Mouse (Mus musculus) MEL (cell line): Measurements from ENCODE around the gene Tst. TPM values are rescaled to one million over a fixed set of nuclear protein-coding genes. Genes with fewer than 3 reads are reported as not detected.

Experiments used
- DNase-seq: peaks from one replicate; pipeline ENCODE4 v3.0.0; 2011; ENCODE audit warnings: low read depth, low spot score
- H3K27ac ChIP-seq: 2 replicates; pipeline ENCODE4 v1.5.1; 2012; ENCODE audit warnings: low read depth, mild to moderate bottlenecking, control low read depth, low read length, moderate library complexity; ENCODE audit not compliant: control insufficient read depth
- H3K27me3 ChIP-seq, 2 experiments: fragments of 150-350 bp in 1 of 2; sonication (generic) in 1 of 2; 2 replicates each; pipeline ENCODE4 v1.6.1; 2012; ENCODE audit warnings: low read length in 2 of 2, mild to moderate bottlenecking in 2 of 2, improper control_type of control experiment in 1 of 2, moderate library complexity in 1 of 2; ENCODE audit not compliant: insufficient read depth in 2 of 2, control insufficient read depth in 1 of 2
- H3K36me3 ChIP-seq, 2 experiments: 2 replicates each; pipeline ENCODE4 v1.6.1; 2012 to 2014; ENCODE audit warnings: low read length in 2 of 2, improper control_type of control experiment in 1 of 2, inconsistent platforms in 1 of 2, mild to moderate bottlenecking in 1 of 2; ENCODE audit not compliant: insufficient read depth in 2 of 2, control insufficient read depth in 1 of 2
- H3K4me1 ChIP-seq, 2 experiments: fragments of 150-350 bp in 1 of 2; sonication (generic) in 1 of 2; 2 replicates each; pipeline ENCODE4 v1.6.1; 2012; ENCODE audit warnings: low read length in 2 of 2, improper control_type of control experiment in 1 of 2, mild to moderate bottlenecking in 1 of 2; ENCODE audit not compliant: insufficient read depth in 2 of 2, control insufficient read depth in 1 of 2
- H3K4me3 ChIP-seq, 2 experiments: fragments of 150-350 bp in 1 of 2; sonication (generic) in 1 of 2; 2 replicates each; pipeline ENCODE4 v1.5.1; 2012; ENCODE audit warnings: low read depth in 2 of 2, low read length in 2 of 2, mild to moderate bottlenecking in 2 of 2, moderate library complexity in 2 of 2, control low read depth in 1 of 2, improper control_type of control experiment in 1 of 2; ENCODE audit not compliant: control insufficient read depth in 1 of 2, insufficient read depth in 1 of 2
- H3K79me2 ChIP-seq: 2 replicates; pipeline ENCODE4 v1.6.1; 2012; ENCODE audit warnings: mild to moderate bottlenecking, low read length, moderate library complexity; ENCODE audit not compliant: control insufficient read depth, poor library complexity, insufficient read depth
- H3K9ac ChIP-seq: 2 replicates; pipeline ENCODE4 v1.6.1; 2012; ENCODE audit warnings: low read depth, mild to moderate bottlenecking, control low read depth, low read length, moderate library complexity; ENCODE audit not compliant: control insufficient read depth, poor library complexity, severe bottlenecking
- H3K9me3 ChIP-seq: fragments of 150-350 bp; sonication (generic); replicated peaks from 2 replicates; pipeline ENCODE4 v1.6.1; 2012; ENCODE audit warnings: mild to moderate bottlenecking, low read length, improper control_type of control experiment, moderate library complexity; ENCODE audit not compliant: insufficient read depth
- CTCF ChIP-seq, 3 experiments: IDR thresholded peaks in 2 of 3; conservative IDR thresholded peaks in 1 of 3; 2 replicates each; pipeline ENCODE4 v1.5.1; 2011 to 2012; ENCODE audit warnings: low read length in 3 of 3, low read depth in 2 of 3, mild to moderate bottlenecking in 2 of 3, improper control_type of control experiment in 1 of 3, inconsistent platforms in 1 of 3, mixed read lengths in 1 of 3, moderate library complexity in 1 of 3; ENCODE audit not compliant: control insufficient read depth in 1 of 3, insufficient read depth in 1 of 3, poor library complexity in 1 of 3, severe bottlenecking in 1 of 3
- ETS1 ChIP-seq: IDR thresholded peaks from 2 replicates; pipeline ENCODE4 v1.6.1; 2012; ENCODE audit warnings: low read depth, mild to moderate bottlenecking, inconsistent platforms, low read length, improper control_type of control experiment, moderate library complexity
- GABPA ChIP-seq: IDR thresholded peaks from 2 replicates; pipeline ENCODE4 v1.6.1; 2012; ENCODE audit warnings: low read depth, mild to moderate bottlenecking, inconsistent platforms, low read length, improper control_type of control experiment, moderate library complexity
- GATA1 ChIP-seq: IDR thresholded peaks from 2 replicates; pipeline ENCODE4 v1.6.1; 2011; ENCODE audit warnings: low read depth, low read length, improper control_type of control experiment
- JUND ChIP-seq: IDR thresholded peaks from 2 replicates; pipeline ENCODE4 v1.6.1; 2011; ENCODE audit warnings: low read depth, mild to moderate bottlenecking, improper control_type of control experiment, low read length
- MAX ChIP-seq: IDR thresholded peaks from 2 replicates; pipeline ENCODE4 v1.6.1; 2011; ENCODE audit warnings: low read length, improper control_type of control experiment
- MXI1 ChIP-seq: IDR thresholded peaks from 2 replicates; pipeline ENCODE4 v1.6.1; 2011; ENCODE audit warnings: mild to moderate bottlenecking, low read depth, low read length, improper control_type of control experiment
- MYC ChIP-seq: IDR thresholded peaks from 2 replicates; pipeline ENCODE4 v1.6.1; 2011; ENCODE audit warnings: low read depth, mild to moderate bottlenecking, low read length, improper control_type of control experiment, moderate library complexity
- NELFE ChIP-seq: IDR thresholded peaks from 2 replicates; pipeline ENCODE4 v1.6.1; 2011; ENCODE audit warnings: low read depth, low read length, improper control_type of control experiment
- POLR2AphosphoS5 ChIP-seq: IDR thresholded peaks from 2 replicates; pipeline ENCODE4 v1.6.1; 2012; ENCODE audit warnings: low read depth, borderline replicate concordance, mild to moderate bottlenecking, inconsistent platforms, low read length, moderate library complexity, mixed read lengths
- RAD21 ChIP-seq: IDR thresholded peaks from 2 replicates; pipeline ENCODE4 v1.6.1; 2011; ENCODE audit warnings: mild to moderate bottlenecking, low read depth, low read length, improper control_type of control experiment
- RCOR1 ChIP-seq: IDR thresholded peaks from 2 replicates; pipeline ENCODE4 v1.6.1; 2012; ENCODE audit warnings: low read depth, mild to moderate bottlenecking, inconsistent platforms, low read length, improper control_type of control experiment
- SMC3 ChIP-seq: IDR thresholded peaks from 2 replicates; pipeline ENCODE4 v1.6.1; 2011; ENCODE audit warnings: low read depth, low read length, improper control_type of control experiment
- TAL1 ChIP-seq: IDR thresholded peaks from 2 replicates; pipeline ENCODE4 v1.6.1; 2012; ENCODE audit warnings: mild to moderate bottlenecking, inconsistent platforms, low read length, moderate library complexity, mixed read lengths
- TCF12 ChIP-seq: IDR thresholded peaks from 2 replicates; pipeline ENCODE4 v1.6.1; 2014; ENCODE audit warnings: low read depth, mild to moderate bottlenecking, inconsistent platforms, low read length, improper control_type of control experiment, moderate library complexity
- USF1 ChIP-seq: IDR thresholded peaks from 2 replicates; pipeline ENCODE4 v1.6.1; 2014; ENCODE audit warnings: low read depth, mild to moderate bottlenecking, inconsistent platforms, low read length, improper control_type of control experiment, moderate library complexity
- polyA plus RNA-seq, 2 experiments: library from polyadenylated mRNA; stranded (reverse) in 1 of 2; unstranded in 1 of 2; fragments of >175 nt in 1 of 2; fragments of >200 nt in 1 of 2; gene quantifications; 2 replicates each; pipeline versions ENCODE4 v1.2.1 to v1.2.4; 2012; ENCODE audit warnings: low replicate concordance in 2 of 2, low read depth in 1 of 2; ENCODE audit not compliant: insufficient read length in 2 of 2, insufficient read depth in 1 of 2, missing spikeins in 1 of 2
- total RNA-seq: library from RNA; depleted of rRNA; stranded (reverse); fragments of 300-350 nt; gene quantifications from 2 replicates; pipeline ENCODE4 v1.2.3, GENCODE M21; 2012

Gene Tst
- total and polyA plus RNA-seq, 3 experiments = 29.5 to 34.8 TPM; not detected in 1

- H3K4me1 ChIP-seq = peaks cover 13 to 21% of the 10 kb centered on the region in 2 experiments
- peak in 1 of 3 experiments; percentile 44; a peak in 2 of 6 replicates for TF ChIP-seq CTCF (IDR thresholded peaks at IDR 0.05 in 2 of 3, conservative IDR thresholded peaks at IDR 0.05 in 1 of 3; ENCODE audit: control insufficient read depth in 1 of 3, insufficient read depth in 1 of 3, low read depth in 2 of 3, low read length in 3 of 3, poor library complexity in 1 of 3, severe bottlenecking in 1 of 3)
- TF ChIP-seq GATA1 = no peak
- TF ChIP-seq ETS1 = peak; percentile 74
- TF ChIP-seq POLR2AphosphoS5 = no peak
- TF ChIP-seq MXI1 = 0 out of 2 replicates have a peak, but pooled peaks have one; percentile 28
- no peak for TF ChIP-seq NELFE
- no peaks in the 10 kb centered on the region for H3K9me3 ChIP-seq
- H3K27ac ChIP-seq = no peak overlapping the region; the same call in 1 of the 2 replicates
- H3K4me3 ChIP-seq = peak overlapping the region; percentile 41 to 48; a peak in 3 of 4 replicates
- no peaks in the 10 kb centered on the region for H3K79me2 ChIP-seq
- no peaks in the 10 kb centered on the region for H3K27me3 ChIP-seq
- peak overlapping the region; percentile 33 for H3K9ac ChIP-seq
- H3K36me3 ChIP-seq = peaks cover 0 to 7% of the 10 kb centered on the region in 2 experiments; a peak in 2 of 4 replicates
- peak; percentile 82 for DNase-seq
Measured at GRCm38 (mm10) chr15:78436380-78437192, 30.9 kb upstream of the Tst start.

DNA sequence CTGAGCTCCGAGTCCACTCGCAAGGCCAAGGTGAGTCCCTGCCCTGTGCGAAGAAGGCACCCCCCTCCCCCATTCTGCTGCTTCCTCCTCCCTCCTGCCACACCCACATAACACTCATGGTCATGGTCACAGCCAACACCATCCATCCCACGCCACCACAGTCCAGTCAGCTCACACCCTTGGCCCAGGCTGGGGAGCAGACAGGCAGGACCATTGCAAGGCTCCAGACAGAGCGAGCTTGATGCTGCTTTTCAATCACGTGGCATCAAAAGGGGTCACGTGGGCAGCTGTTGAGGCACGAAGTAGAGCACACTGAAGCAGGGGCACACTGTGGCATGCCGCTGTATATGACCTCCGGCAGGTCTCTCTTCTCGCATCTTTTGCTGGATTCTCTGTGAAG lies 30.0 kb upstream of the Tst start:
- Histone ChIP-seq H3K36me3 (peaks cover 0 to 7% of the 10 kb centered on the region in 2 experiments; a peak in 2 of 4 replicates), H3K27me3 (no peaks in the 10 kb centered on the region), H3K9ac (no peak overlapping the region), H3K27ac (no peak overlapping the region), H3K9me3 (no peaks in the 10 kb centered on the region), H3K4me3 (no peak overlapping the region), H3K79me2 (no peaks in the 10 kb centered on the region), H3K4me1 (peaks cover 13 to 21% of the 10 kb centered on the region in 2 experiments)
- TF ChIP-seq GABPA (no peak), USF1 (0 out of 2 replicates have a peak, but pooled peaks have one; percentile 21)
- no peak for DNase-seq

DNA sequence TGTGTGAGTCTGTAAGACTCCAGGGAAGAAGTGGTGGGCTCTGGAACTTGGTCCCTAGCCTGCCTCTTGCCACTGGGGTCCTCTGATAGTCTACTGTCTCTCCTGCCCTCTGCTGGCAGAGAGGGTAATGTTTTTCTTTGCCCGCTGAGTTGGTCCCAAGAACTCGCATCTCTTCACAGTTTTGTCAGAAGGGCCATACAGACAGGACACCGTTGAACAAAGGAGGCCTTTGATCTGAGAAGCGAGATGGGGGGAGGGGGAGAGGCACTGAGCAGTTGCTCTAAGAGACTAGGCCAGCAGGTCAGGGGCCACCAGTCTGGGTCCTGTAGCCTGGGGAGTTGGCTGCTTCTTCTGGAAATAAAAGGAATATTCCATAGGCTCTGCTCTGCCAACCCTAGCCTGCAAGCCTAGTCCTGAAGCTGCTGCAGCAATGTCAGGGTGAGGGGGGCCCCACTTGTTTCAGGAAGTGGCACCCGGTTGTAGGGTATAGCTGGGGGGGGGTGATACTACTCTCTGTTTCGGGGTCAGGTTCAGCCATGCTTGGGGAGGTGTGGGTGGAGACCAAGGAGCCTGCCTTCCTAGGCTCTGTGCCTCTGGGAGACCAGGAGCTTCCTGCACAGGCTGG lies 29.3 kb upstream of the Tst start:
- Histone ChIP-seq H3K9ac (no peak overlapping the region), H3K27me3 (no peaks in the 10 kb centered on the region), H3K79me2 (no peaks in the 10 kb centered on the region), H3K4me3 (no peak overlapping the region), H3K4me1 (peaks cover 13 to 21% of the 10 kb centered on the region in 2 experiments), H3K27ac (no peak overlapping the region), H3K9me3 (no peaks in the 10 kb centered on the region), H3K36me3 (peaks cover 0 to 7% of the 10 kb centered on the region in 2 experiments; a peak in 2 of 4 replicates)
- no peak for TF ChIP-seq MYC
- peak; percentile 56 to 69 (median 66) for TF ChIP-seq CTCF (IDR thresholded peaks at IDR 0.05 in 2 of 3, conservative IDR thresholded peaks at IDR 0.05 in 1 of 3; ENCODE audit: control insufficient read depth in 1 of 3, insufficient read depth in 1 of 3, low read depth in 2 of 3, low read length in 3 of 3, poor library complexity in 1 of 3, severe bottlenecking in 1 of 3)
- TF ChIP-seq TAL1 = no peak
- no peak for TF ChIP-seq RCOR1
- no peak for TF ChIP-seq JUND
- TF ChIP-seq RAD21 = peak; percentile 46
- no peak for TF ChIP-seq TCF12
- TF ChIP-seq MAX = no peak
- peak; percentile 65 for TF ChIP-seq SMC3
- peak; percentile 54 for DNase-seq
